Mouse (Mus musculus) liver, adult 2 months (tissue): ENCODE results near the gene Npat. TPM values are rescaled to one million over a fixed set of nuclear protein-coding genes. Genes with fewer than 3 reads are reported as not detected.

ENCODE experiments used
- DNase-seq: peaks from one replicate; pipeline ENCODE4 v3.0.0-alpha.2; 2011; ENCODE audit warnings: low read depth, low spot score; ENCODE audit errors: extremely low read depth
- H3K27ac ChIP-seq: fragments of 200-500 bp; replicated peaks from 2 replicates; pipeline ENCODE4 v1.5.1; 2012; ENCODE audit warnings: low read depth, mild to moderate bottlenecking, control low read depth, inconsistent platforms, low read length; ENCODE audit not compliant: insufficient read depth
- H3K27me3 ChIP-seq: fragments of 200-500 bp; 2 replicates; pipeline ENCODE4 v1.6.1; 2012; ENCODE audit warnings: mild to moderate bottlenecking, moderate library complexity, low read length, inconsistent platforms; ENCODE audit not compliant: control insufficient read depth, insufficient read depth
- H3K36me3 ChIP-seq: fragments of 200-500 bp; 2 replicates; pipeline ENCODE4 v1.6.1; 2012; ENCODE audit warnings: low read length, inconsistent platforms; ENCODE audit not compliant: control insufficient read depth, insufficient read depth
- H3K4me1 ChIP-seq: fragments of 200-500 bp; 2 replicates; pipeline ENCODE4 v1.6.1; 2011; ENCODE audit warnings: low read length; ENCODE audit not compliant: control insufficient read depth, insufficient read depth
- H3K4me3 ChIP-seq: fragments of 200-500 bp; 2 replicates; pipeline ENCODE4 v1.5.1; 2011; ENCODE audit warnings: low read depth, mild to moderate bottlenecking, control low read depth, low read length, moderate library complexity; ENCODE audit not compliant: insufficient read depth
- H3K79me2 ChIP-seq: fragments of 200-500 bp; 2 replicates; pipeline ENCODE4 v1.6.1; 2012; ENCODE audit warnings: inconsistent platforms, mild to moderate bottlenecking, low read length, moderate library complexity; ENCODE audit not compliant: control insufficient read depth, insufficient read depth
- H3K9ac ChIP-seq: fragments of 200-500 bp; 2 replicates; pipeline ENCODE4 v1.6.1; 2012; ENCODE audit warnings: low read depth, mild to moderate bottlenecking, control low read depth, inconsistent platforms, low read length
- CTCF ChIP-seq: fragments of 200-500 bp; IDR thresholded peaks from 2 replicates; pipeline ENCODE4 v1.5.1; 2011; ENCODE audit warnings: low read depth, low read length, control low read depth
- POLR2A ChIP-seq: fragments of 200-500 bp; IDR thresholded peaks from 2 replicates; pipeline ENCODE4 v1.6.1; 2011; ENCODE audit warnings: low read length, control low read depth; ENCODE audit not compliant: insufficient read depth; ENCODE audit errors: extremely low read depth
- WGBS: fragments of 180-500 bp; shearing (Covaris S2); methylation state at CpG from one replicate; pipeline ENCODE4 v1.1.7; 2018; 5-methylcytosine and 5-hydroxymethylcytosine counted together
- polyA plus RNA-seq: library from polyadenylated mRNA; depleted of rRNA; stranded (reverse); fragments of >200 nt; gene quantifications from 2 replicates; pipeline ENCODE4 v1.2.3, GENCODE M21; 2012
- total RNA-seq: library from RNA; depleted of rRNA; stranded (reverse); fragments of >200 nt; gene quantifications from 2 replicates; pipeline ENCODE4 v1.2.3, GENCODE M21; 2014

Npat gene
- total and polyA plus RNA-seq, 2 experiments, result 0.86 to 5.2 TPM

DNA sequence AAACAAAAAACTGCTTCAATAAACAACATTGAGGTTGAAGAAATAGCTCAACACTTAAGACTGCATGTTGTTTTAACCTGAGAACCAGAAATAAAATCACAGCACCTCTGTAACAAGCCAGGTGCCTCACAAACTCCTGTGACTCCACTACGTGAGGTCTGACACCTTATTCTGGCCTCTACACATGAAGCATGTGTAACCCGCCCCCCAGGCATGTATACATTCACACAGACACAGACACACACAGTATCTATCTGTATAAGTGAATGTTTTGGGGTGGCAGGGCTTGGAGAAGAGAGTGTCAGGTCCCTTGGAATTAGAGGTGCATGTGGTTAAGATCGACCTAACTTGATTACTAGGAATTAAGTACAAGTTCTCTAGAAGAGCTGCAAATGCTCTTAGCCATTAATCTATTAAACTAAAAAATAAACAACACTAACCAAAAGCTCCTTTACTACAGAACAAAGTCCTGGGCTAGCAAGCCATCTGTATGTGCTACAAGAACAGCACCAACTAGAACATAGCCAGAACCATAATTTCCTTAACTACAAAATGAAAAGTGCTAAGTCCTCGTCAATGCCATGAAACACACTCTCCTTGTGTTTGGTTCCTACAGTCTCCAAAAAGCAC, 60.2 kb downstream of the Npat start:
- Histone ChIP-seq H3K27ac (peak overlapping the region; percentile 90), H3K36me3 (peaks cover 32% of the 10 kb centered on the region), H3K4me1 (peaks cover 31% of the 10 kb centered on the region), H3K9ac (peak overlapping the region; percentile 25; the same call in 1 of the 2 replicates), H3K79me2 (peaks cover 22% of the 10 kb centered on the region; the same call in 1 of the 2 replicates), H3K27me3 (no peaks in the 10 kb centered on the region), H3K4me3 (no peak overlapping the region)
- TF ChIP-seq CTCF (no peak), POLR2A (no peak)
- DNase-seq, result peak; percentile 71
- WGBS, result 50% methylated on average over 4 of the region's 4 CpGs

DNA sequence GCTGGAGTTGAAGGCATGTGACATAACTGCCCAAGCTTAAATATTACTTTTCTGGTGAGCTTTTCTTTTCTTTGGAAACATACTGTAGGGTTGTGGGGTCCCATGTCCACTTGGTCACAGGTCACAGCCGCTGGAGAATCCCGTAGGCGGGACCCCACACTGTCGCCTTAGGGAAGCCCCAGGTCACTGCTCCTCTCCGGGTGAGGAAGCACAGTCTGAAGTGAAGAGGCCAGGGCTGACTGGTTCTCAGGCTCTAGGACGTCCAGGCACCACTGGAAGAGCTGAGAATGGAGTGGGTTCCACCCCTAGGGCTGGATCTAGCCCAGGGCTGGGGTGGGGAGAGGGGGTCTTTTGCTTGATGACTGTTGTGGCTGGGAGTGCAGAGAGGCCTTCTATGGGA, 61.8 kb downstream of the Npat start:
- H3K4me1 ChIP-seq, result peaks cover 41% of the 10 kb centered on the region
- H3K36me3 ChIP-seq, result peaks cover 18% of the 10 kb centered on the region
- H3K4me3 ChIP-seq, result no peak overlapping the region
- H3K9ac ChIP-seq, result no peak overlapping the region
- peaks cover 32% of the 10 kb centered on the region; the same call in 1 of the 2 replicates for H3K79me2 ChIP-seq
- no peaks in the 10 kb centered on the region for H3K27me3 ChIP-seq
- H3K27ac ChIP-seq, result peak overlapping the region; percentile 67
- TF ChIP-seq POLR2A, result no peak
- no peak for TF ChIP-seq CTCF
- no peak for DNase-seq
- 65% methylated on average over 6 of the region's 6 CpGs for WGBS

DNA sequence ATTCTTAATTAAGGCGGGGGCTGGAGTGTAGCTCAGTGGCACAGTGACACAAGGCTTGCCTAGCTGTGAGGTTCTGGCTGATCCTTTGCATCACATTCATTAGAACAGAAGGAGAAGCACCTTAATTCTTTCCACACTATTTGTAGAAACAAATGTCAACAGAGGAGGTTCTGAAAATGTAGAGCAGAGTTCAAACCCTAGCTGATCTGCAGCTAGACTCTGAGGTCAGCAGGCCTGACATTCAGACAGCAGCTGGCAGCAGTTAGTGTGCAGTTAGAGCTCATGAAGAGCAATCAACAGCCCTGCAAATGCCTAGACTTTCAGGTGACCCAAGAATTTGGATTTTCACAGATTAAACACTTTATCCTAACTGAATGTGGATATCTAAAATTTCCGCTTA, 64.7 kb downstream of the Npat start:
- H3K27me3 ChIP-seq, result no peaks in the 10 kb centered on the region
- peak; percentile 98 for DNase-seq
- H3K79me2 ChIP-seq, result peaks cover 51% of the 10 kb centered on the region
- no peak overlapping the region for H3K9ac ChIP-seq
- H3K36me3 ChIP-seq, result peaks cover 7% of the 10 kb centered on the region
- no peak overlapping the region for H3K4me3 ChIP-seq
- 27% methylated on average over 2 of the region's 2 CpGs for WGBS
- TF ChIP-seq POLR2A, result no peak
- TF ChIP-seq CTCF, result no peak
- peak overlapping the region; percentile 77 for H3K27ac ChIP-seq
- peaks cover 64% of the 10 kb centered on the region for H3K4me1 ChIP-seq

DNA sequence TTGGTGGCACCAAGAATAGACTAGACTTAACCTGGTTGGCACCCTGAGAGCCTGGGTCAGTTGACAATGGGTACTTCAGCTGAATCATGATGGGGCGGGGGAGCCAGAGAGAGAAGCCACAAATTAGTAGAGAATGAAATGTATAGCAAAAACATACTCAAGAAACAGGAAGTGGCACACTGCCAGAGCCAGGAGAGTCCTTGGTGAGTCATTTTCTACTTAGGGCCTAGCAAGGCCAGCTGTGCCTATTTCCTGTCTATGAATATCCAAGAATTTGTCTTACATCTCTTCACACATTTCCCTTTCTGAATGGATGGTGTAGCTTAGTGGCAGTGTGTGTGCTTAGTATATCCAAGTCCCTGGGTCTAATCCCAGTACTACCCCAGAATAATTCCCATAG, 66.5 kb downstream of the Npat start:
- no peak overlapping the region for H3K4me3 ChIP-seq
- H3K36me3 ChIP-seq, result peaks cover 3% of the 10 kb centered on the region; the same call in 1 of the 2 replicates
- peaks cover 58% of the 10 kb centered on the region for H3K4me1 ChIP-seq
- H3K79me2 ChIP-seq, result peaks cover 50% of the 10 kb centered on the region
- TF ChIP-seq CTCF (no peak), POLR2A (no peak)
- H3K27ac ChIP-seq, result peak overlapping the region; percentile 95
- peak overlapping the region; percentile 41 for H3K9ac ChIP-seq
- no peaks in the 10 kb centered on the region for H3K27me3 ChIP-seq
- DNase-seq, result no peak
- 85% methylated on average over 1 of the region's 1 CpGs for WGBS

DNA sequence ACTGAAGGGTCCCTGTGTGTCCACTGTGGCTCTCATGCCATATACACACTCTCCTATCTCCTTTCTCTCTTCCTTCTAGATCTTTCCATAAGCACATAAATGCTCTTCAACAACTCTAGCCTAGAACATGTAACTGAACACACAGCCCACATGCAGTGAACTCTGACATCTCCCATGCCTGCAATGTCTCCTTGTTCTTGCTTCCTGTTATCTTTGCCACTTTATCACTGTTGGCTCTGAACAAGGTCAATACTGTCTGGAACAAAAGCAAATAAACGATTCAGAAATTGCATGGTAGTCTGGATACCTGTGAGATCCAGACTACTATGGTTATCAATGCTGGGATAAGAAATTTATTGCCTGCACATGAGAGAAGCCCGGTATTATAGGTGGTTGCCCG, 67.0 kb downstream of the Npat start:
- peak overlapping the region; percentile 95 for H3K27ac ChIP-seq
- H3K79me2 ChIP-seq, result peaks cover 45% of the 10 kb centered on the region
- no peaks in the 10 kb centered on the region for H3K27me3 ChIP-seq
- peaks cover 3% of the 10 kb centered on the region; the same call in 1 of the 2 replicates for H3K36me3 ChIP-seq
- H3K4me3 ChIP-seq, result no peak overlapping the region
- TF ChIP-seq CTCF (no peak), POLR2A (no peak)
- DNase-seq, result peak; percentile 98
- H3K4me1 ChIP-seq, result peaks cover 53% of the 10 kb centered on the region
- 18% methylated on average over 3 of the region's 3 CpGs for WGBS
- H3K9ac ChIP-seq, result peak overlapping the region; percentile 41

DNA sequence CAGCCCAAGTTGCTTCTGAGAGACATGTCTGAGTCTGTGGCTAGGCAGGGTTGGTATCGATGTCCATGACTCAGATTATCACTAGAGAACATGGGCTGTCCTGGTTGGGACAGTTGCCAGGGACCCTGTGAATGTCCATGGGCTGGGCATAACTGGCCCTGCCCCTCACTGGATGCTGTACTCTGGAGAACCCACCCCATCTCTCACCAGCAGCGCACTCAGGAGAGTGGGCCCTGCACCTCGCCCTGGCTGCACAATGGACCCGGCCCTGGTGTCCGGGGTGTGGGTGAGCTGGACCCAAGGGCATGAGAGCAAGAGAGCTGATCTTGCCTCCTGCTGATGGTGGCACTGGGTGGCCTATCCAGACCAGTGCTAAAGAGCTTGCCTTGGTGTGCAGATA, 68.1 kb downstream of the Npat start:
- peaks cover 47% of the 10 kb centered on the region for H3K4me1 ChIP-seq
- peak; percentile 42 for DNase-seq
- H3K27ac ChIP-seq, result peak overlapping the region; percentile 35

More for the DNA sequence above, 68.1 kb downstream of the Npat start:
- Histone ChIP-seq H3K4me3 (no peak overlapping the region), H3K27me3 (no peaks in the 10 kb centered on the region), H3K79me2 (peaks cover 41% of the 10 kb centered on the region), H3K9ac (peak overlapping the region; percentile 7; the same call in 1 of the 2 replicates), H3K36me3 (0 out of 2 replicates have a peak, but pooled peaks cover 2% of the 10 kb centered on the region)
- 51% methylated on average over 5 of the region's 5 CpGs for WGBS
- TF ChIP-seq POLR2A (no peak), CTCF (no peak)
